Mouse (Mus musculus) adrenal gland, postnatal 14 days (tissue): ENCODE measurements around the gene Gm49366. TPM values are rescaled to one million over a fixed set of nuclear protein-coding genes. Genes with fewer than 3 reads are reported as not detected.
A peak's percentile ranks its signal among the peaks of the same experiment; 100 is the strongest.
"Not testable (repeated sequence)": the region's sequence is repeated elsewhere in the genome, so short reads cannot be mapped to it uniquely, and the experiment has no call there.

ENCODE experiments used
- DNase-seq: peaks from one replicate; pipeline ENCODE4 v3.0.0; 2021; ENCODE audit warnings: mixed read lengths
- total RNA-seq: library from RNA; stranded (reverse); gene quantifications from 2 replicates; pipeline ENCODE4 v1.2.3, GENCODE M21; 2021

The Gm49366 gene
- total RNA-seq, 1 experiment from 2014 or later: not detected

DNA sequence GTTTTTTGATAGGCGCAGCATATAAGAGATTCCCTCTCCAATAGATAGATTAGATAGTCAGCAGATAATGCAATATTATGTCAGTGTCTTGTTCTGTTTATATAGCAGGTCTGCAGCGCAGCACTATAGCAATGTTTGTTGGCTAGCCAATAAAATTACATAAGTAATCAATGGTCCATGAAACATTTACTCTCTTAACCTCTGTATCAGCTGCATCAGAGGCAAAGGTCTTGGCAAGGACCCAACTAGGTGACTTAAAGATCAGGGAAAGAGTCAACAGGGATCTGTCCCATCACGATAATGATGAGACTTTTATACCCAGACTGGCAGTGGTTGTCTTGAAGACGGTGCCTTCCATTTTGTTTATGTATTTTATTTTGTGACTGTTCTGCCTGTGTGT, 5.9 kb upstream of the Gm49366 start:
- no peak for DNase-seq

DNA sequence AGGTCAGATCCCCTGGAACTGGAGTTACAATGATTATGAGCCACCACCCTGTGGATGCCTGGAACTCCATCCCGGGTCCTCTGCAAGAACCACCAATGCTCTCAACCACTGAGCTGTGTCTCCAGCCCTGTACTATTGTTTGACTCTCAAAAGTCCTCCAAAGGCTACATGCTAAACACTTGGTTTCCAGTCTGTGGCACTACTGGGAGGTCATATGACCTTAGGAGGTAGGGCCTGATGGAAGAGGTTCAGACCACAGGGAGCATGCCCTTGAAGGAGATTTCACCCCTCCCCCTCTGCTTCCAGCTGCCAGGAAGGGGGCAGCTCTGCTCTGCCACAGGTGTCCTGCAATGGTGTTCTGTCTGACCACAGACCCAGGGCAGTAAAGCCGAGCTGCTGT, 5.4 kb upstream of the Gm49366 start:
- DNase-seq: not testable (repeated sequence)

DNA sequence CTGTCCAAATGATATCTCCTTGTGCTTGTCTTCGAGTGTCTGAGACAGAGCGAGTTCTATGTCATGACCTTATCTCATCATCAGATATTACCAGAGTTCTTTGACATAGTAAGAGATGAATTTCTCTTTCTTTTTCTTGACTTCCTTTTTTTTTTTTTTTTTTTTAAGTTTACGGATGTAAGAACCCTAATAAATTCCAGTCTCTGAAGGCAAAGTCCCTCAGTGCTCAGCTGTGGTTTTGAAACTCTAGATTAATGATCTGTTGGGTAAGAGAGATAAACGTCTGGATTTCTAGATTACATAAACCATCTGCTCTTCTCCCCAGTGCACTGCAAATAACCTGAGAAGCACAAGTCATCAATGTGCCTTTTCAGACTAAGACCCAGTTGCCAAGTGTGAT, 4.6 kb upstream of the Gm49366 start:
- DNase-seq: no peak

DNA sequence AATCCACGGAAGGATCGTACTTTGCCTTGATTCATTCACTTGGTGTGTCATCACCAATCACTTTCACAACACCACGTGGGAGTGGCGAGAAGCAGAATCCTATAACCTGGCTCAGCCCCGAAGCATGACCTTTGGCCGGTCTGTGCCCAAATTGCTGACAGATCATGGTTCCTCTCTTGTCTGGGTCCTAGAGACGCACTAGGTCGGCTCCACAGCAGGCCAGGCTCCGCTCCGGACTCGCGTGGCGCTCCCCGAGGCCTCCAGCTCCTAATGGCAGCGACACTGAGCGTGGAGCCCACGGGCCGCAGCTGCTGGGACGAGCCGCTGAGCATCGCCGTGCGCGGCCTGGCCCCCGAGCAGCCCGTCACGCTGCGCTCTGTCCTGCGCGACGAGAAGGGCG, 494 bp upstream of the Gm49366 start, which contains the start of gene Acot4:
Gene Acot4 (plus strand): TSS at position 139 of the 400 bp plus-strand sequence.
- DNase-seq: peak; percentile 69

DNA sequence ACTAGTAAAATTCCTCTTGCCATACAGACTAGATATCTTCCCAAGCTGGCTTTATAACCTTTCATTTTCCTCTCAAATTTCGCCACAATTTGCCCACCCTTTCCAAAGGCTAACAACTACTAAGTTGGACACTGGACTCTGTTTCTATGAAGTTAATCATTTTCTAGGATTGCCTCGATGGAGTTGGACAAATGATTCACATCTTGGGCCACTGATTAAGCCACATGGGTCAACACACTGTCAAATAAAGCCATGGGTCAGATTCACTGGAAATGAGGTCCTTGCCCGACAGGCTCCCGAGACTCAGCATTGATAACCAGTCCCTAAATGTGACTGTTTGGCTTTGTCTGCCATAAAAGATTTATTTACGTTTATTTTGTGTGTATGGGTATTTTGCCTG, 3.5 kb downstream of the Gm49366 start:
- no peak for DNase-seq

DNA sequence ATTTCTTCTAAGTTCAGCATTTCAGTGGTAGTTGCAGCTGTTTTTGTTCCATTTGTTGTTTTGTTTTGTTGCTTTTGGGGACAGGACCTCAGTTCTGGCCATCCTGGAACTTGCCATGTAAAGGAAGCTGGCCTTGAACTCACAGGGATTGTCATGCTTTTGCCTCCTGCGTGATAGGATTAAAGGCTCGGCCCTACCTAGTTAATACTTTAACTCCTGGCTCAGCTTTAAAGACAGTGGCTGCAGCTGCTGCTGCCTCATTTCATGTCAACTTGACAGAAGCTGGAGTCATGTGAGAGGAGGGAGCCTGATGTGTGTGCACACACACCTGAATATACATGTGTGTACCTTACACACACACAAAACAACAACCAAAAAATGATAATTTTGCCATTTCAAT, 5.3 kb downstream of the Gm49366 start:
- no peak for DNase-seq

DNA sequence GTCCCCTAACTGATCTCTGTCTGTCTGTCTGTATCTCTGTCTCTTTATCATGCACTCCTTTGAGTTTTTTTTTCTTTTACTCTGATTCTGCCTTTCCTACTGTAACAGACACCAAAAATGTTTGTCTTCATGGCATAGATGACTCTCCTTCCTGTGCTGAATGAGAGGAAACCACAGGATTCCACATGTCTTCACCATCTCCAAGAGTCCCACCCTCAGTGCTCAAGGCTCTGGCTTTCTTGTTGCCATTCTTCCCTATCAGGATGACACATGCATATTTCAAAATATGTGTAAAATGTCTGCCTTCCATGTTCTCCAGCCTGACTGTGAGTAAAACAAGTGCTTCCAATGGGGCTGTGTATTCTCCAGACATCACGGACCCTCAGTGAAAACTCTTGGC, 8.2 kb downstream of the Gm49366 start:
- no peak for DNase-seq

DNA sequence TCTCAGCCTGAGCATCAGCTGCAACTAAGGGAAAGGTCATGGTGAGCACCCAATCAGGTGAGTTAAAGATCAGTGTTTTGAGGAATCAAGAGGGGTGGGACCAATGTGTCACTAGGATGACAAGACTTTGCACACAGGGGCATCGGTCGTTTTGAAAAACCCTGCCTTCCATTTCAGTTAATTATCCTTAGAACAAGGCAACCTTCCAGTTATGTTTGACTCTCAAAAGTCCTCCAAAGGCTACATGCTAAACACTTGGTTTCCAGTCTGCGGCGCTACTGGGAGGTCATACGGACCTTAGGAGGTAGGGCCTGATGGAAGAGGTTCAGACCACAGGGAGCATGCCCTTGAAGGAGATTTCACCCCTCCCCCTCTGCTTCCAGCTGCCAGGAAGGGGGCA, 12.0 kb downstream of the Gm49366 start:
- DNase-seq: not testable (repeated sequence)

DNA sequence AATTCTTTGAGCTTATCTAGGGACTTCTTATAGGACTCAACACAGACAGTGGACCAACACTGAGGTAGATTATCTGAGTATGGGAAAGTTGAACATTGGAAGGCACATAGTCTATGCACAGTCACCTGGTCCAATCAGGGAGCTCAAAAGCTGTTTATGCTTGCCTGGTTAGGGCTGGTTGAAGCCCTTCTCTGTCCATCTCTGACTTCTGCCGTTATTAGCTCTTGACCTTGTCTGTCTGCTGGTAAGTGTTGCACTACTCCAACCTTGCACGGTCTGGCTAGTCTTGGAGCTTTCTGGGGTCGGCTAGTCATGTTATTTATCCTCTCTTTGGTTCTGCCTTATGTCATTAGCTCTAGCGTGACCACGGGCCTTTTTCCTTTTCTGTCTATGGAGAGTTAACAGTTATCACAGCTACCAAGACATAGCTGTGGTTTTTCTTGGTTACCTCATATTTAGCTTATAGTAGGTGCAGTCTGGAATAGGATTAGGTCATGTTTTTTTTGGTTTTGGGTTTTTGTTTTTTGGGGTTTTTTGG, 13.3 kb downstream of the Gm49366 start, which contains the start of gene Acot3:
Gene Acot3 (plus strand): TSS at position 208 of the 538 bp plus-strand sequence.
- no peak for DNase-seq

DNA sequence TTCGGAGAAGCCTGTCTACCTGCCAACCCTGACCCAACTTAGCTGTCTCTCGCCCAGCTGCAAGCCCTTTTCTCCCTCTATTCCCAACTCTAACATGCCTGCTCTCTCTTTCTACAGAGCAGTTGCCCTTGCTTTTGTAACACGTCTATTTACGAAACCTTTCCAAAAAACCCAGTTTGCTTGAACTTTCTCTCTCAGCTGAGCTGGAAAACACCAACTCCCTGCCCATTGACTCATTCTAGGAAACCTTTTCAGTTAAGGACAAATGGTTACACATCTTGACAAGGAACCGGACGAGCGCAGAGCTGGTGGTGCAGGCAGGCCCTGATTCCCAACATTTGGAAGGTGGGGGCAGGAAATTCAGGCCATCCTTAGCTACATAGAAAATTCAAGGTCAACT, 13.9 kb downstream of the Gm49366 start:
- peak; percentile 17 for DNase-seq

DNA sequence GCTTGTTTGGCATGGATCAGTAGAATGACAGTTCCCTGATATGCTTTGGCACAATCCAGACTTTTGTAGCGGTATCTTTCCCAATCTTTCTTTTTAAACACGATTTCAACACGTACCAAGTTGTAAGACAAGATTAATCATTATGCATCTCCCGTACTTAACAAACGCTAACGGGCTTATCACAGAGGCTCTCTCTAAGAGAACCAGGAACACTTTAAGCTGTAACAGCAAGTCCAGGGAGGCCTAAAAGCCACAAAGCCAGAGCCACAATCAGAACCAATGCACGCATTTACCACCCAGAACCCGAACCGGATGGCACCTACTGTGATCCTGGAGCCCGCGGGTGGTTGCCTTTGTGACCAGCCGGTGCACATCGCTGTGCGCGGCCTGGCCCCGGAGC, 14.4 kb downstream of the Gm49366 start:
- peak; percentile 28 for DNase-seq

DNA sequence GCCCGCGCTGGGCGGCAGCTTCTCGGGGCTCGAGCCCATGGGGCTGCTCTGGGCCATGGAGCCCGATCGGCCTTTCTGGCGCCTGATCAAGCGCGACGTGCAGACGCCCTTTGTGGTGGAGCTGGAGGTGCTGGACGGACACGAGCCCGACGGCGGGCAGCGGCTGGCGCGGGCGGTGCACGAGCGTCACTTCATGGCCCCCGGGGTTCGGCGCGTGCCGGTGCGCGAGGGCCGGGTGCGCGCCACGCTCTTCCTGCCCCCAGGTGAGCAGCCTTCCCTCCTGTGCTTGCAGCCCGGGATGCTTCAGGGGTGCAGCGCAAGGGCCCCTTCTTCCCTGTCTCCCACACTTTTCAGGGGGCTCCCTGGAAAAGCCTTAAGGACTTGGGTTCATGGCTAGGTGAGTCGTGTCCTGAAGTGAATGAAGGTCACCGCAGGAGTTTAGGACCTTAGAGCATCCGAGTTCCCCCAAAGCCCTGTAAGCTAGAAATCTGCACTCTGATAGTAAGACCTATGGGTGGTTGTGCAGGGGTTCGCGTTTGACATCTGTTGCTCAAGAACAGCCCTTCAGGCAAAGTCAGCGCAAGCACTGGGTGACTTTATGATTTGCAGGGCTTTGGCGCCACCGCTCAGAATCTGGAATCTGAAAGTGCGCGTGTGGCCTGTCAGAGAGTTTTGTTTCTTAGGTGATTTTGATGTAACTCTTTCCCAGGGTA, 15.1 kb downstream of the Gm49366 start:
- peak; percentile 43 for DNase-seq

DNA sequence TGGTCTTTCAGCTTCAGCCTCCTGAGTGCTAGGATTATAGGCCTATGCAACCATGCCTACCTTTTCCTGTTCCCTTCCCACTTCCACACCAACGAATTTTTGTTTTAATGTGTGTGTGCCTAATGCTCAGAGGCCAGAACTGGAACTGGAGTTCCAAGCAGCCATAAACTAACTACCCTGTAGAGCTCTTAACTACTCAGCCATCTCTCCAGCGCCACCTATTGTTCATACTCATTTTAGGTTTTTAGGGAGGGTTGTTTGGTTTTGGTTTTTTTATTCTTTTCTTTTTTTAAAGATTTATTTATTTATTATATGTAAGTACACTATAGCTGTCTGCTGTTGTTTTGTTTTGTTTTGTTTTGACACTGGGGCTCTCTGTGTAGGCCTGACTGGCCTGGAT, 22.2 kb downstream of the Gm49366 start:
- peak; percentile 25 for DNase-seq

DNA sequence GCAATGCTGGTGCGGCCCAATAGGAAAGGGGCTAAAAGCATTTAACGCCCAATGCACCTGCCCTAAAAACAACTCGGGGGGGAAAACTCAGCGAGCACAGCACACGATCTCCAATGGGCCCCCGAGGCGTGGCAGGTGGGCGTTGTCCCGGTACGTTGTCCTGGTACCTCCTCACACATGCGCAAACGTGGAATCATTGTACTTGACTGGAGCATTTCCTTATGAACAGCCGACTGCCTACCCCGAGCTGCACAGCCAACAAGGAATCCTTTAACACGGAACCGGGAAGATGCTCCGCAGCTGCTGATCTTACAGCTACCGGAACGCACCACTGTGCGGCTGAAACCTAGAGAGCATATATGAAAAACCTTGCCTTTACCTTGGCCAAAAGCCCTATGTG, 23.6 kb downstream of the Gm49366 start:
- DNase-seq: no peak

DNA sequence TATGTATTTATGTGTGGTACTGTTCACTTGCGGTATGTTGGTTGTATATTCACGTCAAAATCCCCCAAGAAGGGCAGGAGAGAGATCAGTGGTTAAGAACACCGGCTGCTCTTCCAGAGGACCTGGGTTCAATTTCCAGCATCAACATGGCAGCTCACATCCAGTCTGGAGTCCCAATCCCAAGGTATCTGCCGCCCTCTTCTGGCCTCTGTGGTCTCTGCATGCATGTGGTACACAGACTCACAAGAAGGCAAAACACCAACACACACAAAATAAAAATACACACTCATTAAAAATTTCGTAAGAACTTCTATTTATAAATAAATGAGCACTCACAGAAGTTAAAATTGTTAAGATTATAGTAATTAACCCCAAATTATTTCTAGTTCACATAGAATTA, 24.5 kb downstream of the Gm49366 start:
- peak; percentile 45 for DNase-seq

DNA sequence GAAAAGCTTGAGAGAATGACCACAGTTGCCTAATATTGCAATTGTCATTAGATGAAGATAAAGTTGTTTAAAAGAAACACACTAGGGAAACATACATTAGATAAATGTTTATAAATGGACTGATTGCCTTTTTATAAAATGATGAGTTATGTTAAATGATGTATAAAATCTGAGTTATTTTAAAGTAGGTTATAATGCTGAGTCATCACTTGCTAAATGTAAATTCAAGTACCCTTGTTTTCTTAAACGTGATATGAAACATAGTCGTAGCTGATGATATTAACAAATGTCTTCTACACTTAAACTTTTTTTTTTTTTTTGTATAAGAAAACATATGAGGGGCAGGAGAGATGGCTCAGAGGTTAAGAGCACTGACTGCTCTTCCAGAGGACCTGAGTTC, 25.1 kb downstream of the Gm49366 start:
- no peak for DNase-seq

DNA sequence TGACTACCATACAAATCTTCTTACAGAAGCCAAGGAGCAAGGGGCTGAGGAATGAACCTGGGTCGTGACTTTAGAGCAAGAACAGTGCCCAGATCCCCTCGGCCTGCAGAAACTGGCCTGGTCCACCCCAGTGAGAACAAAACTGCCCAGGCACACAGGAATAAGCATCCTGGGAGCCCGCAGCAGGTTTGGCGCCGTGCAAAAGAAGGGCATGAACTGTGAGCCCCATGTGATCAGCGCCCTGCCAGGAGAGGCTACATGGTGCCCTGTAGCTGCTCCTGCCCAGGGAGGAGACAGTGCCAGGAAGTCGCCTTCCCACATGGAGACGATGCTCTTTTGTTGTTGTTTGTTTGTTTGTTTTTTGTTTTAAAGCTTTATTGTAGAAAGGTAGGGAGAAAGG, 25.9 kb downstream of the Gm49366 start:
- no peak for DNase-seq

DNA sequence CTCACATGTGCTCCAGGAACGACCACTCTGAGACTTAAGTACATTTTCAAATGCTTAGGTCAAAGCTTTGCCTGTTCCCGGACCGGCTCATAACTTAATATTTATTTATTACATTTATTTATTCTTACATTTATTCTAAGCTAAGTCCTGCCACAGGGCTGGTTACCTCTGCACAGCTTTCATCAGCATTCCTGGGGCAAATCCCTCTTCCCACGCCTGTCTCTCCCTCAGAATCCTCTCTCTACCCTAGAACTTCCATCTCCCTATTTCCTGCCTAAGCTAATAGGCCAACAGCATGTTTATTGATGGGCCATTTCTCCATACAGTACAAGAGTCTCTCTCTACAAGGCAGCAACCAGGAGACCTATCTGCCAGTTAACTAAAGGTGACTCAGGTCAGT, 29.0 kb downstream of the Gm49366 start:
- DNase-seq: no peak

DNA sequence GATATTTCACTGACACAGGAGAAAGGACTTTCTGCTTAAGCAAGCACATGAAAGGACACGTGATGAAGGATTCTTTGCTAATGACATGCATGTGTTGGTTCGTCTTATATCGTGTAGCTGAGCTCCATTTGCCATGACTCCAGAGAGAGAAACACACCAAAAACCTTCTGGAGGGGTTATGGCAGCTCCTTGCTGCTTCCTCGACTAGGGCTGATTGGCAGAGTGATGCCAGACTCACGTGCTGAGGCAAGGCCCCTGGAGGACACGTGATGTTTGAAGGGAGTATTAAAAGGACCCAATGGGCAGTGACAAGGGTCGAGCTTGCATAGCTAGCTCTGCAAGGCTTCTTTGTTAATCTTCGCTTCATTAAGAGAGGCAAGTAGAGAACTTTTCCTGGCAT, 29.6 kb downstream of the Gm49366 start:
- no peak for DNase-seq

DNA sequence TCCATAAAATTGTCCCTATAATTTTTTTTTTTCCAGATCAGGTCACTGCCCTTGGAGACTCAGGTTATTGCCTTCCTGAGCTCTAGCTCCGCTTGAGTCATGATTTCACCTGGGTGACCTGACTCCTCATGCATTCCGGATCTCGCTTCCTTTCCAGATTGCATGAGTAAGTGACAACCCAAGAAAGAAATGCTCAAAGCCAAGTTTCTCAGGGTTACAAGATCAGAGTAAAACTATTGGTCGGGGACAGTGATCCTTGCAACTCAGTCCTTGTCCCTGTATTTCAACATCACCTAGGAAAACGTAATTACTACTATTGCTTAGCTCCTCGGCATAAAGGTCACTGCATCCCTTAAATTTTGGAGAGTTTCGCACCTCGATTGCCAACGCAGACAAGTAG, 30.3 kb downstream of the Gm49366 start, which contains the start of gene Acot5:
Gene Acot5 (plus strand): TSS at position 340 of the 400 bp plus-strand sequence.
- DNase-seq: peak; percentile 12

DNA sequence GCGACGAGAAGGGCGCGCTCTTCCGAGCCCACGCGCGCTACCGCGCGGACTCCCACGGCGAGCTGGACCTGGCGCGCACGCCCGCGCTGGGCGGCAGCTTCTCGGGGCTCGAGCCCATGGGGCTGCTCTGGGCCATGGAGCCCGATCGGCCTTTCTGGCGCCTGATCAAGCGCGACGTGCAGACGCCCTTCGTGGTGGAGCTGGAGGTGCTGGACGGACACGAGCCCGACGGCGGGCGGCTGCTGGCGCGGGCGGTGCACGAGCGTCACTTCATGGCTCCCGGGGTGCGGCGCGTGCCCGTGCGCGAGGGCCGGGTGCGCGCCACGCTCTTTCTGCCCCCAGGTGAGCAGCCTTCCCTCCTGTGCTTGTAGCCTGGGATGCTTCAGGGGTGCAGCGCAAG, 30.8 kb downstream of the Gm49366 start:
- peak; percentile 74 for DNase-seq

DNA sequence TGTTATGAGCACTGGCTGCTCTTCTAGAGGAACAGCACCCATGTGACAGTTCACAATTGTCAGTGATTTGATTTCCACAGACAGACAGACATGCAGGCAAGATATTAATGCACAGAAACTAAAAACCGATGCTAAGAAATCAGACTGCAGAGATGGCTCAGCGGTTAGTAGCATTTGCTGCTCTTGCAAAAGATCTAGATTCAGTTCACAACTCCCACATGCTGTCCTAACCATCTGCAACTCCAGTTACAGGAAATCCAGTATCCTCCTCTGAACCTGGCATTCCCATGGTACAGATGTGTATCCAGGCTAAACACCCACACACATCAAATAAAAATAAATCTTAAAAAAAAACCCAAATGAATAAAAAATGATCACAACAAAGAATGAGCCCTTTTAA, 33.0 kb downstream of the Gm49366 start:
- DNase-seq: no peak

DNA sequence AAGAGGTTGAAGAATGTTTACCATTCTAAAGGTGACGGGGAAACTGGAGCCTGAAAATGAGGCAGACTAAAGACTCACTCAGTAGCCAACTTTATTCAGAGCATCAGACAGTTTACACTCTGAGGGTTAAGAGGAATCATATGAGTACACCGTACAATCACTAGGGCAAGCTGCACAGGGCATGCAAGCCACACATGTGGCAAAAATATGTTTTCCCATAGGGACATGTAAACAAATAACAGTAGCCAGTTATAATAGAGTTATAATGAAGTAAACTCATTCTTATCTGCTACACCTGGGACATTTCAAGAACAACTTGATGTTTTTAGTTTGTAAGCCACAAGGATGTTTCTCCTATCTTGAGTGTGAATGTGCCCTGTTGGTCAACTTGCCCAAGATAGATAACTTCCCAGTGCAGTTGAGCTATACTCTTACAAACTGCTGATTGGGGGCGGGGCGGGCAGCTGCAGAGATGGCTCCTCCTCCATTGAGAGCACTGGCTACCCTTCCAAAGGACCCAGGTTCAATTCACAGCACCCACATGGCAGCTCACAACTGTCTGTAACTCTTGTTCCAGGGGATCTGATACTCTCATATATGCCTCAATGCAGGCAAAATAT, 38.7 kb downstream of the Gm49366 start:
- DNase-seq: no peak

DNA sequence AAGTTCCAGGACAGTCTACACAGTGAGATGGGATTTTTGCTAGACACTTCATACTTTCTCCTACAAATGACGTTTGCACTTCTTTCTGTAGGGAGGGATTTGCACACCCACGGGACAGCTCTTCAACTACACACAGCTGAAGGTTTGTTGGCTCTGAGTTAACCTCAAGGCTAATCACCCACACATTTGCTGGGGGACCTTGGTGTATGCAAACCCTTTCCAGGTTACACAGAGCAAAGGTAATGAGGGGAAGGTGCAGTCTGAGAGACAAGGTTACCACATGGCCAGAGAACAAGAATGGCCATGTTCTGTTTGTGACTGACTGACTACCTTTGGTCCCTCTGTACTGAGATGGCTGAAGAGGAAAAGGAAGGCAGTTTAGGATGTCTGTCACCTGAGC, 45.1 kb downstream of the Gm49366 start:
- DNase-seq: no peak
